Mouse (Mus musculus): ENCODE data around the gene D630003M21Rik.

D630003M21Rik gene

GRCm38 (mm10) chr2:158141271-158141670 lies 87.8 kb downstream of the D630003M21Rik start:
- no peak for DNase-seq (ENCODE audit: low read depth, low spot score)

- DNase-seq (ENCODE audit: low read depth, low spot score) = no peak
These were observed 88.4 kb downstream of the D630003M21Rik start for GRCm38 (mm10) chr2:158140664-158141063.

GRCm38 (mm10) chr2:158139628-158140027 lies 89.4 kb downstream of the D630003M21Rik start:
- DNase-seq (ENCODE audit: low read depth, low spot score) = no peak

GRCm38 (mm10) chr2:158138778-158139177 lies 90.2 kb downstream of the D630003M21Rik start:
- DNase-seq (ENCODE audit: low read depth, low spot score) = no peak

GRCm38 (mm10) chr2:158137771-158138170 lies 91.3 kb downstream of the D630003M21Rik start:
- no peak for DNase-seq (ENCODE audit: low read depth, low spot score)

GRCm38 (mm10) chr2:158136205-158136604 lies 92.8 kb downstream of the D630003M21Rik start:
- DNase-seq (ENCODE audit: low read depth, low spot score) = no peak

GRCm38 (mm10) chr2:158133050-158133449 lies 96.0 kb downstream of the D630003M21Rik start:
- DNase-seq (ENCODE audit: low read depth, low spot score) = no peak
